In genomic region chrX:129742981-129743380, GRCm38 (mm10) we compare ENCODE assay signal across 30 mouse cellular contexts. TPM values are rescaled to one million over a fixed set of nuclear protein-coding genes. Genes with fewer than 3 reads are reported as not detected.
DNase-seq lines count a peak whose midpoint lies in the region; ATAC-seq and TF ChIP-seq lines count a peak whose summit lies in the region.
"Had no signal": no experiment of that assay in that cellular context is flagged by ENCODE, and none has a peak within 500 bp of the region (broad histone marks: within the 10 kb centered on the region; RNA-seq: fewer than 3 reads in every experiment).

No protein-coding gene starts in this region.

- no peak overlapping the region for H3K4me2 ChIP-seq in heart, embryonic 11.5 days
- H3K4me2 ChIP-seq: embryonic facial prominence, embryonic 13.5 days; embryonic facial prominence, embryonic 15.5 days; forebrain, embryonic 12.5 days had no signal

- no peaks in the 10 kb centered on the region for H3K79me2 ChIP-seq in MEL (ENCODE audit: control insufficient read depth, insufficient read depth, low read length, poor library complexity)

- TF ChIP-seq CTCF in MEL (IDR thresholded peaks at IDR 0.05 in 2 of 3, conservative IDR thresholded peaks at IDR 0.05 in 1 of 3; ENCODE audit: control insufficient read depth in 1 of 3, insufficient read depth in 1 of 3, low read depth in 2 of 3, low read length in 3 of 3, poor library complexity in 1 of 3, severe bottlenecking in 1 of 3), result no peak

- peak; percentile 76 for ATAC-seq in common myeloid progenitor, adult 5-6 weeks (replicated peaks; ENCODE audit: low read depth, poor library complexity, severe bottlenecking)
- ATAC-seq in hematopoietic stem cell, adult 5-6 weeks (replicated peaks in 1 of 2; ENCODE audit: insufficient read depth in 1 of 2, low FRiP score in 2 of 2, low TSS enrichment in 1 of 2, low read depth in 1 of 2, poor library complexity in 2 of 2, severe bottlenecking in 2 of 2), result peak; percentile 56 to 80; a peak in 3 of 4 replicates
- ATAC-seq in megakaryocyte progenitor cell, adult 5-6 weeks (replicated peaks; ENCODE audit: poor library complexity), result peak; percentile 46
- ATAC-seq in heart, embryonic 11.5 days (replicated peaks; ENCODE audit: insufficient number of reproducible peaks, low FRiP score, low TSS enrichment), result no peak
- ATAC-seq: activated CD4-positive, CD25-positive, alpha-beta regulatory T cell, adult 4 months; CD4-positive, CD25-positive, alpha-beta regulatory T cell, adult 4 months; forebrain, embryonic 14.5 days; forebrain, embryonic 16.5 days; Patski had no signal

- no peak for TF ChIP-seq RAD21 in MEL (IDR thresholded peaks at IDR 0.05; ENCODE audit: low read depth, low read length)

- peaks cover 0 to 19% of the 10 kb centered on the region in 2 experiments; a peak in 2 of 4 replicates for H3K36me3 ChIP-seq in MEL (ENCODE audit: control insufficient read depth in 1 of 2, insufficient read depth in 2 of 2, low read length in 2 of 2)
- no peaks in the 10 kb centered on the region for H3K36me3 ChIP-seq in heart, embryonic 11.5 days (ENCODE audit: control insufficient read depth, insufficient read depth, low read length)
- H3K36me3 ChIP-seq: embryonic facial prominence, embryonic 13.5 days; embryonic facial prominence, embryonic 15.5 days; forebrain, embryonic 10.5 days; forebrain, embryonic 12.5 days; G1E had no signal

- TF ChIP-seq POLR2A in MEL (IDR thresholded peaks at IDR 0.05; ENCODE audit: control insufficient read depth in 1 of 2, insufficient read depth in 1 of 2, low read depth in 1 of 2, low read length in 2 of 2, poor library complexity in 1 of 2), result no peak

- H3K4me1 ChIP-seq in MEL (ENCODE audit: control insufficient read depth in 1 of 2, insufficient read depth in 2 of 2, low read length in 2 of 2), result peaks cover 2 to 8% of the 10 kb centered on the region in 2 experiments; a peak in 3 of 4 replicates
- H3K4me1 ChIP-seq in heart, embryonic 11.5 days (ENCODE audit: control insufficient read depth, insufficient read depth, low read length), result no peaks in the 10 kb centered on the region
- H3K4me1 ChIP-seq: embryonic facial prominence, embryonic 13.5 days; embryonic facial prominence, embryonic 15.5 days; forebrain, embryonic 10.5 days; forebrain, embryonic 12.5 days had no signal

- no peaks in the 10 kb centered on the region for H3K27me3 ChIP-seq in MEL (ENCODE audit: control insufficient read depth in 1 of 2, insufficient read depth in 2 of 2, low read length in 2 of 2)
- no peaks in the 10 kb centered on the region for H3K27me3 ChIP-seq in heart, embryonic 11.5 days (ENCODE audit: control insufficient read depth, insufficient read depth, low read length)
- H3K27me3 ChIP-seq: CH12.LX; embryonic facial prominence, embryonic 13.5 days; embryonic facial prominence, embryonic 15.5 days; forebrain, embryonic 12.5 days; Patski had no signal

- H3K9ac ChIP-seq in MEL (ENCODE audit: control insufficient read depth, low read depth, low read length, poor library complexity, severe bottlenecking), result no peak overlapping the region
- H3K9ac ChIP-seq in heart, embryonic 11.5 days (ENCODE audit: low read depth, low read length), result no peak overlapping the region
- H3K9ac ChIP-seq: embryonic facial prominence, embryonic 13.5 days; embryonic facial prominence, embryonic 15.5 days; forebrain, embryonic 12.5 days had no signal

- TF ChIP-seq EP300 in MEL (IDR thresholded peaks at IDR 0.05; ENCODE audit: low read depth in 1 of 2, low read length in 2 of 2), result peak; percentile 91 to 98

- peak; percentile 95 for DNase-seq in MEL (ENCODE audit: low read depth, low spot score)
- no peak for DNase-seq in adrenal gland, adult 8-10 months
- no peak for DNase-seq in layer of hippocampus, postnatal 10 days (ENCODE audit: low spot score in 2 of 2)
- no peak for DNase-seq in embryo, embryonic 10.5 days (ENCODE audit: low spot score)
- DNase-seq: adrenal gland, postnatal 10 days; adrenal gland, postnatal 25 days; B cell, adult 2 months; cerebellum, adult 11 months; cerebellum, adult 18-20 months; cerebellum, adult 8-10 months; cerebellum, adult 9-11 months; cerebellum, postnatal 14 days; cerebellum, postnatal 36 days; embryo, embryonic 11 days had no signal

- H3K9me3 ChIP-seq in MEL (replicated peaks; ENCODE audit: insufficient read depth, low read length), result no peaks in the 10 kb centered on the region
- no peaks in the 10 kb centered on the region for H3K9me3 ChIP-seq in heart, embryonic 11.5 days (replicated peaks; ENCODE audit: control insufficient read depth, low read length)
- H3K9me3 ChIP-seq: embryonic facial prominence, embryonic 13.5 days; embryonic facial prominence, embryonic 15.5 days; forebrain, embryonic 10.5 days; forebrain, embryonic 12.5 days; G1E had no signal

- H3K4me3 ChIP-seq in MEL (ENCODE audit: control insufficient read depth in 1 of 2, insufficient read depth in 1 of 2, low read depth in 2 of 2, low read length in 2 of 2), result no peak overlapping the region
- no peak overlapping the region for H3K4me3 ChIP-seq in heart, embryonic 11.5 days (ENCODE audit: low read depth, low read length)
- H3K4me3 ChIP-seq: embryonic facial prominence, embryonic 13.5 days; embryonic facial prominence, embryonic 15.5 days; erythroblast, embryonic 14.5 days; forebrain, embryonic 10.5 days; forebrain, embryonic 12.5 days had no signal

- peak overlapping the region; percentile 53 for H3K27ac ChIP-seq in MEL (ENCODE audit: control insufficient read depth, low read depth, low read length)
- H3K27ac ChIP-seq in heart, embryonic 11.5 days (ENCODE audit: low read depth, low read length), result no peak overlapping the region
- H3K27ac ChIP-seq: embryonic facial prominence, embryonic 13.5 days; embryonic facial prominence, embryonic 15.5 days; forebrain, embryonic 10.5 days; forebrain, embryonic 12.5 days had no signal

- 70% methylated on average over 3 of the region's 3 CpGs for WGBS in heart, embryonic 11.5 days (ENCODE audit: insufficient replicate concordance)

TF ChIP-seq in MEL, 35 proteins besides CTCF, POLR2A, EP300 and RAD21 (continues in another document):
- TF ChIP-seq SIN3A (IDR thresholded peaks at IDR 0.05; ENCODE audit: low read length) (peak; percentile 75; the same call in 1 of the 2 replicates), POLR2AphosphoS5 (IDR thresholded peaks at IDR 0.05; ENCODE audit: borderline replicate concordance, low read depth, low read length) (no peak), MAFK (IDR thresholded peaks at IDR 0.05; ENCODE audit: borderline replicate concordance, low read depth, low read length) (no peak), MAX (IDR thresholded peaks at IDR 0.05; ENCODE audit: low read length) (peak; percentile 92), ZMIZ1 (IDR thresholded peaks at IDR 0.05; ENCODE audit: low read depth, low read length) (no peak), CHD2 (IDR thresholded peaks at IDR 0.05; ENCODE audit: low read length) (no peak; the same call in 1 of the 2 replicates), GABPA (IDR thresholded peaks at IDR 0.05; ENCODE audit: low read depth, low read length) (no peak), POLR2AphosphoS2 (IDR thresholded peaks at IDR 0.05; ENCODE audit: low read length) (no peak), KAT2A (conservative IDR thresholded peaks at IDR 0.05; ENCODE audit: low read depth, low read length) (no peak), UBTF (IDR thresholded peaks at IDR 0.05; ENCODE audit: borderline replicate concordance, insufficient read depth, low read depth, low read length) (peak; percentile 94; the same call in 1 of the 2 replicates), TAL1 (IDR thresholded peaks at IDR 0.05; ENCODE audit: low read length) (peak; percentile 83), SMC3 (IDR thresholded peaks at IDR 0.05; ENCODE audit: low read depth, low read length) (0 out of 2 replicates have a peak, but pooled peaks have one; percentile 13), ZC3H11A (IDR thresholded peaks at IDR 0.05; ENCODE audit: low read depth, low read length) (no peak), RCOR1 (IDR thresholded peaks at IDR 0.05; ENCODE audit: low read depth, low read length) (peak; percentile 93), USF2 (IDR thresholded peaks at IDR 0.05; ENCODE audit: borderline replicate concordance in 1 of 2, insufficient read depth in 1 of 2, low read depth in 1 of 2, low read length in 2 of 2) (no peak), MEF2A (IDR thresholded peaks at IDR 0.05; ENCODE audit: extremely low read depth, insufficient replicate concordance, low read depth, low read length, poor library complexity, severe bottlenecking) (no peak), MYC (IDR thresholded peaks at IDR 0.05; ENCODE audit: low read depth, low read length) (peak; percentile 99), NRF1 (IDR thresholded peaks at IDR 0.05; ENCODE audit: insufficient read depth, low read depth, low read length, poor library complexity, severe bottlenecking) (no peak), ZKSCAN1 (IDR thresholded peaks at IDR 0.05; ENCODE audit: low read depth, low read length) (no peak), GATA1 (IDR thresholded peaks at IDR 0.05; ENCODE audit: low read depth, low read length) (peak; percentile 98), MYB (IDR thresholded peaks at IDR 0.05; ENCODE audit: low read depth, low read length) (no peak), NELFE (IDR thresholded peaks at IDR 0.05; ENCODE audit: low read depth, low read length) (no peak), USF1 (IDR thresholded peaks at IDR 0.05; ENCODE audit: low read depth, low read length) (no peak), TCF12 (IDR thresholded peaks at IDR 0.05; ENCODE audit: low read depth, low read length) (peak; percentile 95), MXI1 (IDR thresholded peaks at IDR 0.05; ENCODE audit: low read depth, low read length) (peak; percentile 51), TBP (IDR thresholded peaks at IDR 0.05; ENCODE audit: low read depth, low read length) (peak; percentile 98), E2F4 (IDR thresholded peaks at IDR 0.05; ENCODE audit: borderline replicate concordance, low read depth, low read length) (no peak), HCFC1 (IDR thresholded peaks at IDR 0.05; ENCODE audit: low read depth, low read length) (peak; percentile 34; the same call in 1 of the 2 replicates)

RNA-seq across cellular contexts. Expression of gene Diaph2, which starts 6.6 kb away (rescaled TPM):
- not detected in 2 replicates for total RNA-seq in MEL (2012; rRNA removed)
- polyA plus RNA-seq in MEL (2012; ENCODE audit: insufficient read depth in 1 of 2, insufficient read length in 2 of 2, low read depth in 1 of 2, low replicate concordance in 2 of 2, missing spikeins in 1 of 2), result under 1 TPM in 1 of 2 experiments, not detected in 1; 0.03 TPM
- 6.3 and 6.9 TPM in 2 replicates for total RNA-seq in common myeloid progenitor, adult 5-6 weeks (2017)
- 10.0 and 11.4 TPM in 2 replicates for total RNA-seq in hematopoietic stem cell, adult 5-6 weeks (2017)
- 39.7 and 39.8 TPM in 2 replicates for total RNA-seq in megakaryocyte progenitor cell, adult 5-6 weeks (2015)
- total RNA-seq in megakaryocyte progenitor cell, adult 5-6 weeks (2017), result 16.2 and 18.7 TPM in 2 replicates
- 10 to 100 TPM; 20.7 to 39.9 (median 28.8) TPM for total RNA-seq in adrenal gland, adult 8-10 months (2022)
- total RNA-seq in layer of hippocampus, postnatal 10 days (2021), result 10 to 100 TPM; 14.1 to 17.4 TPM
- 3.5 and 4.3 TPM in 2 replicates for polyA plus RNA-seq in heart, embryonic 11.5 days (2014; fragmentation: Nextera tagmentation; extraction: Ambion mirVana)
- total RNA-seq: CH12.LX, G1E had no signal
- polyA plus RNA-seq: erythroblast, embryonic 14.5 days; G1E had no signal
